Mouse (Mus musculus): ENCODE results near the gene Krt28. TPM values are rescaled to one million over a fixed set of nuclear protein-coding genes. Genes with fewer than 3 reads are reported as not detected.

The Krt28 gene
- polyA plus RNA-seq, 1 experiment from 2014 or later = not detected

GRCm38 (mm10) chr11:99396661-99397060 lies 22.0 kb upstream of the Krt28 start:
- no peak overlapping the region for H3K9ac ChIP-seq
- H3K27me3 ChIP-seq (replicated peaks) = peaks cover 40% of the 10 kb centered on the region
- H3K27ac ChIP-seq (replicated peaks) = no peak overlapping the region
- ATAC-seq (ENCODE audit: extremely low read depth, insufficient number of reproducible peaks, low FRiP score, low TSS enrichment) = no peak
- H3K4me1 ChIP-seq = no peaks in the 10 kb centered on the region
- no peaks in the 10 kb centered on the region for H3K9me3 ChIP-seq
- 78% methylated on average over 2 of the region's 2 CpGs for WGBS
- H3K4me3 ChIP-seq = no peak overlapping the region
- H3K36me3 ChIP-seq = no peaks in the 10 kb centered on the region
- no peak overlapping the region for H3K4me2 ChIP-seq

GRCm38 (mm10) chr11:99396034-99396433 lies 21.3 kb upstream of the Krt28 start:
- Histone ChIP-seq H3K4me1 (no peaks in the 10 kb centered on the region), H3K27me3 (replicated peaks) (peaks cover 41% of the 10 kb centered on the region)
- WGBS = 35% methylated on average over 3 of the region's 3 CpGs

GRCm38 (mm10) chr11:99392492-99392891 lies 17.8 kb upstream of the Krt28 start:
- Histone ChIP-seq H3K27me3 (replicated peaks) (peaks cover 17% of the 10 kb centered on the region), H3K27ac (replicated peaks) (no peak overlapping the region), H3K4me3 (no peak overlapping the region), H3K9me3 (no peaks in the 10 kb centered on the region), H3K9ac (no peak overlapping the region), H3K36me3 (no peaks in the 10 kb centered on the region), H3K4me1 (no peaks in the 10 kb centered on the region), H3K4me2 (no peak overlapping the region)
- WGBS = 77% methylated on average over 10 of the region's 10 CpGs
- ATAC-seq (ENCODE audit: extremely low read depth, insufficient number of reproducible peaks, low FRiP score, low TSS enrichment) = no peak

More at GRCm38 (mm10) chr11:99396034-99396433, 21.3 kb upstream of the Krt28 start:
- Histone ChIP-seq H3K9ac (no peak overlapping the region), H3K4me2 (no peak overlapping the region), H3K9me3 (no peaks in the 10 kb centered on the region), H3K4me3 (no peak overlapping the region), H3K27ac (replicated peaks) (no peak overlapping the region), H3K36me3 (no peaks in the 10 kb centered on the region)
- no peak for ATAC-seq (ENCODE audit: extremely low read depth, insufficient number of reproducible peaks, low FRiP score, low TSS enrichment)

- no peak overlapping the region for H3K4me3 ChIP-seq
- H3K4me1 ChIP-seq = no peaks in the 10 kb centered on the region
- no peak overlapping the region for H3K9ac ChIP-seq
- H3K9me3 ChIP-seq = no peaks in the 10 kb centered on the region
- no peaks in the 10 kb centered on the region for H3K36me3 ChIP-seq
- 71% methylated on average over 6 of the region's 6 CpGs for WGBS
- H3K27me3 ChIP-seq (replicated peaks) = peaks cover 11% of the 10 kb centered on the region
- H3K4me2 ChIP-seq = no peak overlapping the region
- no peak for ATAC-seq (ENCODE audit: extremely low read depth, insufficient number of reproducible peaks, low FRiP score, low TSS enrichment)
- H3K27ac ChIP-seq (replicated peaks) = no peak overlapping the region
These were observed 16.7 kb upstream of the Krt28 start for GRCm38 (mm10) chr11:99391375-99391774.

GRCm38 (mm10) chr11:99390866-99391265 lies 16.2 kb upstream of the Krt28 start:
- WGBS = 48% methylated on average over 7 of the region's 7 CpGs
- H3K4me1 ChIP-seq = no peaks in the 10 kb centered on the region
- no peaks in the 10 kb centered on the region for H3K9me3 ChIP-seq
- H3K36me3 ChIP-seq = no peaks in the 10 kb centered on the region
- ATAC-seq (ENCODE audit: extremely low read depth, insufficient number of reproducible peaks, low FRiP score, low TSS enrichment) = no peak
- no peak overlapping the region for H3K9ac ChIP-seq
- H3K27me3 ChIP-seq (replicated peaks) = peaks cover 8% of the 10 kb centered on the region
- no peak overlapping the region for H3K27ac ChIP-seq (replicated peaks)
- H3K4me3 ChIP-seq = no peak overlapping the region
- no peak overlapping the region for H3K4me2 ChIP-seq

GRCm38 (mm10) chr11:99389264-99389663 lies 14.6 kb upstream of the Krt28 start, which contains the start of gene Krt10:
TSS of gene Krt10 (minus strand) at chr11:99389364.
- H3K9me3 ChIP-seq = no peaks in the 10 kb centered on the region
- peaks cover 7% of the 10 kb centered on the region for H3K27me3 ChIP-seq (replicated peaks)
- 77% methylated on average over 4 of the region's 4 CpGs for WGBS
- ATAC-seq (ENCODE audit: extremely low read depth, insufficient number of reproducible peaks, low FRiP score, low TSS enrichment) = no peak
- H3K4me1 ChIP-seq = no peaks in the 10 kb centered on the region
- no peaks in the 10 kb centered on the region for H3K36me3 ChIP-seq
- H3K27ac ChIP-seq (replicated peaks) = no peak within 1 kb of the TSS
- H3K4me3 ChIP-seq = no peak within 1 kb of the TSS
- H3K9ac ChIP-seq = no peak within 1 kb of the TSS
- no peak within 1 kb of the TSS for H3K4me2 ChIP-seq

DNA sequence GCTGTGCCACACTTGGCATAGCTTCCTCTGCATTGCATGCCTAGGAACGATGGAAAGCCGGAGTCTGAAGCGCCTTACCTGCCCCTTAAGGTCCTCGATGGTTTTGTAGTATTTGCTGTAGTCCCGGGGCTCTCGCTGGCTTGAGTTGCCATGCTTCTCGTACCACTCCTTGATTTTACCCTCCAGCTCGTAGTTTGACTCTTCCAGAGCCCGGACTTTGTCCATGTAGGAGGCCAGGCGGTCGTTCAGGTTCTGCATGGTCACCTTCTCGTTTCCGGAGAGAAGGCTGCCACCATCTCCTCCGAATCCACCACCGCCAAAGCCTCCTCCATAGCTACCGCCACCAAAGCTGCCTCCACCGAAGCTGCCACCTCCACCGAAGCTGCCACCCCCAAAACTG lies 14.0 kb upstream of the Krt28 start:
- no peaks in the 10 kb centered on the region for H3K36me3 ChIP-seq
- H3K9ac ChIP-seq = no peak overlapping the region
- no peaks in the 10 kb centered on the region for H3K4me1 ChIP-seq
- peaks cover 12% of the 10 kb centered on the region for H3K27me3 ChIP-seq (replicated peaks)
- H3K27ac ChIP-seq (replicated peaks) = no peak overlapping the region
- 88% methylated on average over 18 of the region's 18 CpGs for WGBS
- ATAC-seq (ENCODE audit: extremely low read depth, insufficient number of reproducible peaks, low FRiP score, low TSS enrichment) = no peak
- H3K4me2 ChIP-seq = no peak overlapping the region
- no peaks in the 10 kb centered on the region for H3K9me3 ChIP-seq
- no peak overlapping the region for H3K4me3 ChIP-seq

GRCm38 (mm10) chr11:99385813-99386721 lies 11.4 kb upstream of the Krt28 start:
- Histone ChIP-seq H3K9me3 (no peaks in the 10 kb centered on the region), H3K36me3 (no peaks in the 10 kb centered on the region), H3K27ac (replicated peaks) (peak overlapping the region; percentile 98), H3K9ac (peak overlapping the region; percentile 83), H3K4me3 (peak overlapping the region; percentile 70), H3K4me2 (peak overlapping the region; percentile 77), H3K4me1 (no peaks in the 10 kb centered on the region), H3K27me3 (replicated peaks) (peaks cover 37% of the 10 kb centered on the region)
- ATAC-seq (ENCODE audit: extremely low read depth, insufficient number of reproducible peaks, low FRiP score, low TSS enrichment) = peak; percentile 54; the same call in 1 of the 2 replicates
- WGBS = 2% methylated on average over 71 of the region's 71 CpGs

- H3K9ac ChIP-seq = no peak overlapping the region
- H3K4me3 ChIP-seq = no peak overlapping the region
- no peaks in the 10 kb centered on the region for H3K36me3 ChIP-seq
- H3K9me3 ChIP-seq = no peaks in the 10 kb centered on the region
- ATAC-seq (ENCODE audit: extremely low read depth, insufficient number of reproducible peaks, low FRiP score, low TSS enrichment) = no peak
- peaks cover 65% of the 10 kb centered on the region for H3K27me3 ChIP-seq (replicated peaks)
- no peaks in the 10 kb centered on the region for H3K4me1 ChIP-seq
- 18% methylated on average over 5 of the region's 5 CpGs for WGBS
- H3K4me2 ChIP-seq = no peak overlapping the region
- H3K27ac ChIP-seq (replicated peaks) = no peak overlapping the region
These were observed 4.9 kb upstream of the Krt28 start for GRCm38 (mm10) chr11:99379568-99379967.

- H3K9ac ChIP-seq = no peak overlapping the region
- H3K4me1 ChIP-seq = no peaks in the 10 kb centered on the region
- peaks cover 48% of the 10 kb centered on the region for H3K27me3 ChIP-seq (replicated peaks)
- H3K9me3 ChIP-seq = no peaks in the 10 kb centered on the region
- no peak for ATAC-seq (ENCODE audit: extremely low read depth, insufficient number of reproducible peaks, low FRiP score, low TSS enrichment)
- no peak overlapping the region for H3K4me3 ChIP-seq
- 72% methylated on average over 8 of the region's 8 CpGs for WGBS
- H3K4me2 ChIP-seq = no peak overlapping the region
- no peaks in the 10 kb centered on the region for H3K36me3 ChIP-seq
- no peak overlapping the region for H3K27ac ChIP-seq (replicated peaks)
These were observed 4.8 kb downstream of the Krt28 start for GRCm38 (mm10) chr11:99369853-99370451.

DNA sequence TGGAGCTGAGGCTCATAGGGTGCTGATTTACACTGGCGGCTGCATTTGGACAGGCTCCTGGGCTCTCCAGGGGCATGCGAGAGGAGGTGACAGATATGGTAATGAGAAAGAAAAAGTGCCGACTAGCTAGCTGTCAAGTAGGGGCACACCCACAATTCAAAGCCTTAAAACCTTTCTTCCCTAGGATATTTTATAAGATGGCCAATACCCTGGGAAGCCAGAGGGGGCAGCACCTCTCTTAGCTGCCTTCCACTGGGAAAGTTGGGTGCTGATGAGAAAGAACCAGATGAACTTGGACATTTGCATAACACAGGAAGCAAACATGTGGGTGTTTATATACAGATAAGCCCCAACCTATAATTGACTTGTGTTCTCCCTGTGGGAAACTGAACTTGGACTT lies 5.5 kb downstream of the Krt28 start:
- H3K27ac ChIP-seq (replicated peaks) = no peak overlapping the region
- H3K27me3 ChIP-seq (replicated peaks) = peaks cover 48% of the 10 kb centered on the region
- H3K4me1 ChIP-seq = no peaks in the 10 kb centered on the region
- no peaks in the 10 kb centered on the region for H3K36me3 ChIP-seq
- WGBS = 8% methylated on average over 3 of the region's 3 CpGs
- no peaks in the 10 kb centered on the region for H3K9me3 ChIP-seq
- no peak overlapping the region for H3K4me3 ChIP-seq
- no peak for ATAC-seq (ENCODE audit: extremely low read depth, insufficient number of reproducible peaks, low FRiP score, low TSS enrichment)
- H3K9ac ChIP-seq = no peak overlapping the region
- no peak overlapping the region for H3K4me2 ChIP-seq
